Mouse (Mus musculus) ES-E14 (cell line): ENCODE results near the gene Olfr1057.
"Not testable (repeated sequence)": the region's sequence is repeated elsewhere in the genome, so short reads cannot be mapped to it uniquely, and the experiment has no call there.

ENCODE experiments used
- HCFC1 ChIP-seq: IDR thresholded peaks from 2 replicates; pipeline ENCODE4 v1.6.1; 2012; ENCODE audit warnings: low read length, inconsistent platforms, borderline replicate concordance; ENCODE audit not compliant: insufficient read depth
- MAFK ChIP-seq: IDR thresholded peaks from 2 replicates; pipeline ENCODE4 v1.6.1; 2014; ENCODE audit warnings: mild to moderate bottlenecking, low read depth, low read length, inconsistent platforms; ENCODE audit not compliant: insufficient read depth
- ZC3H11A ChIP-seq: IDR thresholded peaks from 2 replicates; pipeline ENCODE4 v1.6.1; 2012; ENCODE audit warnings: low read depth, mild to moderate bottlenecking, inconsistent platforms, low read length, borderline replicate concordance
- ZNF384 ChIP-seq: IDR thresholded peaks from 2 replicates; pipeline ENCODE4 v1.6.1; 2012; ENCODE audit warnings: low read depth, low read length, inconsistent platforms

DNA sequence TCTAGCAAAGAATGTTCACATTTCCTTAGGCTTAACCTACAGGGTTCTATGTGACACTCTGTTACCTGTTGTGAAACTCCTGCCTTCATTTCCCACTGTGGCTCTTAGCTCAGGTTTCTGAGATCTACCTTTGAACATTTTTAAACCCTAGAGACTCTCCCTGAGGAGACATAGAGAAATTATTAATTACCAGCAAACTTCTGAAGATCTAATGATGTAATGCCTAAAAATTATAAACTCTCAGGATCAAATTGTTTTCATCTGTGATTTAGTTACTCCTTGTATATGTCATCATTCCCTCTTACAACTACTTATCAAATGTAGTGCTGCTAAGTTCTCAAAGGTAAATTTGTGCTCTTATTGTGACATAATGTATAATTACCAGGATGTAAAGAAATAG lies 10.3 kb upstream of the Olfr1057 start, which contains the start of gene Olfr1058:
- not testable (repeated sequence) for TF ChIP-seq MAFK, HCFC1, ZC3H11A, ZNF384
